Comparison of ENCODE assay signal across 20 mouse cellular contexts in genomic region chr2:179578842-179579241, GRCm38 (mm10).
"Had no signal": no experiment of that assay in that cellular context is flagged by ENCODE, and none has a peak within 500 bp of the region (broad histone marks: within the 10 kb centered on the region; RNA-seq: fewer than 3 reads in every experiment).

No protein-coding gene starts in this region.

- H3K27me3 ChIP-seq: lung, embryonic 15.5 days; midbrain, embryonic 12.5 days; neural tube, embryonic 13.5 days; neural tube, embryonic 15.5 days had no signal

- H3K27ac ChIP-seq: lung, embryonic 15.5 days; midbrain, embryonic 10.5 days; midbrain, embryonic 12.5 days; neural tube, embryonic 13.5 days; neural tube, embryonic 15.5 days had no signal

- DNase-seq: lung, adult 2 months; lung, postnatal 14 days; lung, postnatal 4 days; midbrain, embryonic 14.5 days; retina, postnatal 1 day; right cerebral cortex, adult 18-20 months; right cerebral cortex, postnatal 25 days; right cerebral cortex, postnatal 4 days; spleen, adult 18-20 months; thymus, adult 18-20 months; thymus, postnatal 14 days; thymus, postnatal 36 days had no signal

- H3K4me3 ChIP-seq: lung, embryonic 15.5 days; midbrain, embryonic 10.5 days; midbrain, embryonic 12.5 days; myocyte; neural tube, embryonic 13.5 days; neural tube, embryonic 15.5 days had no signal

- H3K9ac ChIP-seq: lung, embryonic 15.5 days; midbrain, embryonic 12.5 days; neural tube, embryonic 13.5 days; neural tube, embryonic 15.5 days had no signal

- H3K9me3 ChIP-seq: lung, embryonic 15.5 days; midbrain, embryonic 10.5 days; midbrain, embryonic 12.5 days; neural tube, embryonic 13.5 days; neural tube, embryonic 15.5 days had no signal

- ATAC-seq: lung, postnatal 0 days; midbrain, embryonic 16.5 days had no signal

- H3K4me1 ChIP-seq: lung, embryonic 15.5 days had no signal

- H3K4me2 ChIP-seq: lung, embryonic 15.5 days; midbrain, embryonic 12.5 days; neural tube, embryonic 13.5 days; neural tube, embryonic 15.5 days had no signal

- H3K36me3 ChIP-seq: lung, embryonic 15.5 days; midbrain, embryonic 10.5 days; midbrain, embryonic 12.5 days; neural tube, embryonic 13.5 days; neural tube, embryonic 15.5 days had no signal
